Mouse (Mus musculus) liver, adult 2 months (tissue): ENCODE results near the gene Xpr1.

ENCODE experiments used
- CTCF ChIP-seq: fragments of 200-500 bp; IDR thresholded peaks from 2 replicates; pipeline ENCODE4 v1.5.1; 2011; ENCODE audit warnings: low read depth, low read length, control low read depth
- POLR2A ChIP-seq: fragments of 200-500 bp; IDR thresholded peaks from 2 replicates; pipeline ENCODE4 v1.6.1; 2011; ENCODE audit warnings: low read length, control low read depth; ENCODE audit not compliant: insufficient read depth; ENCODE audit errors: extremely low read depth

GRCm38 (mm10) chr1:155448932-155449331 is 31.7 kb upstream of the Xpr1 start:
- TF ChIP-seq CTCF (no peak), POLR2A (no peak)
